Mouse (Mus musculus) liver (tissue): ENCODE data around the gene Mitf.

Experiments
- DNase-seq: peaks from one replicate; pipeline ENCODE4 v3.0.0-alpha.2; 2020; ENCODE audit warnings: mixed read lengths

Mitf gene

DNA sequence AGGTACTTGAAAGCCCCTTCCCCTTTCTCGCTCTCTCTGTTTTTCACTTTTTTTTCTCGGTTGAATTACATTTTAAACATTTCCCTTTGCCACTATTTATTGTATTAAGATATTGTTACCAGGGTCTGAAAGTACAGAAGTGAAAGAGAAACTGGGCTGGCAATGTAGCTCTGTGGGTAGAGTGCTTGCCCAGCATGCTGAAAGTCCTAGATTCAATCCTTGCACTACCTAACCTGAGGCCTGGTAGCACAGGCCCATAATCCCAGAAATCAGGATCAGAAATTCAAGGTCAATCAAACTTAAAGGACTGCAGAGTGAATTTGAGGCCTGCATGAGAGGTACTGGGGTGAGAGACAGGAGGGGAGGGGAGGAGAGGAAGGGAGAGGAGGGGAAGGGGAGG, 242.7 kb downstream of the Mitf start:
- DNase-seq: no peak

DNA sequence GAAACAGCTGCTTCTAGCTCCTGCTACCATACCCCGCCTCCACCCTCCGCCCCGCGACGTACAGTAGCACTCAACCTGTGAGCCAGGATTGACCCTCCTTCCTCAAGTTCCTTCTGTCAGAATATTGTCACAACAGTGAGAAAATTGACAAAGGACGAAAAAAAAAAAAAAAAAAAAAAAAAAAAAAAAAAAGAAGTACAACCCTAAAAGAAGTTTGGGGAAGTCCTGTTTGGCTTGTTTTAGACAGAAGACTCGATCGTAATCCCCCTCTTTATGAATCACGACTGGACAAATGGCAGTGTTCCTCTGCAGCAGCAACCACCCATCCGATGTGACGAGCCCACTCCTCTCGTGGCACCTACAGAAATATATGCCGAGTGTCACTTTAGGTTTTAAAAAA, 255.0 kb downstream of the Mitf start:
- DNase-seq: no peak

DNA sequence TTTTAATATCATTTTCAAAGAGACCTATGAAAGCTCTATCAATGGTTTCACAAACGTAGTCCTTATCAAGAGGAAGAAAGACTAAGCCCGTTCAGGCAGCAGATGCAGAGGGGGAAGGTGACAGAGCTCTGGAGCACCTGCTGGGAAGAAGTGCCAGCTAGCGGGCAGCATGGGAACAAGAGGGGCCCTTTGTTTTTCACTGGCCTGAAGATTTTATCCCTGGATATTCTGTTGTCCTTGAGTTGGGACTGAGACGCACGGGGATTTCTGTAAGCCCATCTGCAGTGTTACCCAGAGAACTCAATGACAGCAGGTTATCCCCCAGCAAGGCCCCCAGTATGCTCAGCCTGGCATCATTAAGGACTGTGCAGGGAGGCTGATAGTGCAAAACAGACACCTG, 258.1 kb downstream of the Mitf start:
- no peak for DNase-seq

DNA sequence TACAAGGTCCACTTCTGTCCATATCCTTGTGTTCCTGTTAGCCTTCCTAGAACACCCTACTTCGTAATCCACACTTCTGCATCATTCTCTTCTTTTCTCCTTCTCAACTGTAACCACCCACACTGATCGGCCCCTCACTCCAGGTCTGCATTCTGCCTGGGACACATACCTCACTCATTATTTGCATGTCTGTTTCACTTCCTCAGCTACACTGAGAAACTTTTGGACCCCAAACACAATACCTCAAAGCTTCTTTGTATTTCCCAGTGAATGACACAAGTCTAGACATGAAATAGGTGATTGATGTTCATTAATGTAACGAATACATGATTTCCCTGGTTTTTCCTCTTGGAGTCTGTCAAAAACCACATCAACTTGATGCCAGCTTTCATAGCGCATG, 259.6 kb downstream of the Mitf start:
- no peak for DNase-seq
